Mouse (Mus musculus) liver, embryonic 14 days (tissue): ENCODE measurements around the gene Mark3. TPM values are rescaled to one million over a fixed set of nuclear protein-coding genes. Genes with fewer than 3 reads are reported as not detected.

ENCODE experiments used
- polyA plus RNA-seq: library from polyadenylated mRNA; depleted of rRNA; stranded (reverse); fragments of >200 nt; gene quantifications from 2 replicates; pipeline ENCODE4 v1.2.3, GENCODE M21; 2012; rRNA removed

Mark3 gene
- 22.5 and 26.2 TPM in 2 replicates for polyA plus RNA-seq

GRCm38 (mm10) chr12:111574074-111574886 is at the start of gene Mark3:
Mark3 (plus strand) TSS chr12:111574523.

GRCm38 (mm10) chr12:111537796-111538291 is 36.5 kb upstream of the Mark3 start, which contains the start of gene Eif5:
Eif5 (plus strand) TSS chr12:111538016.

GRCm38 (mm10) chr12:111672176-111672575 is 97.9 kb downstream of the Mark3 start, which contains the start of gene Ckb:
Ckb (minus strand) TSS chr12:111672338.

GRCm38 (mm10) chr12:111677882-111678669 is 103.8 kb downstream of the Mark3 start, which contains the start of gene Trmt61a:
Trmt61a (plus strand) TSS chr12:111678105.

Other genes with a start within 250 kb of the Mark3 start
- 20.9 and 22.2 TPM in 2 replicates for gene Cdc42bpb, start 196.8 kb upstream of the Mark3 start, polyA plus RNA-seq
- gene Lbhd2, start 167.7 kb upstream of the Mark3 start, polyA plus RNA-seq, result not detected in 2 replicates
- 18.2 and 19.2 TPM in 2 replicates for gene Exoc3l4, start 157.5 kb upstream of the Mark3 start, polyA plus RNA-seq
- gene Tnfaip2, start 132.1 kb upstream of the Mark3 start, polyA plus RNA-seq, result 47.4 and 57.5 TPM in 2 replicates
- gene Gm266, start 88.7 kb upstream of the Mark3 start, polyA plus RNA-seq, result 0.50 and 0.66 TPM in 2 replicates
- 118 and 139 TPM in 2 replicates for gene Eif5, start 36.5 kb upstream of the Mark3 start, polyA plus RNA-seq
- 22.5 and 26.7 TPM in 2 replicates for gene Ckb, start 97.8 kb downstream of the Mark3 start, polyA plus RNA-seq
- 15.6 and 17.6 TPM in 2 replicates for gene Trmt61a, start 103.6 kb downstream of the Mark3 start, polyA plus RNA-seq
- 9.9 and 10.7 TPM in 2 replicates for gene Bag5, start 138.7 kb downstream of the Mark3 start, polyA plus RNA-seq
- 13.8 and 14.2 TPM in 2 replicates for gene Apopt1, start 138.7 kb downstream of the Mark3 start, polyA plus RNA-seq
- 16.7 and 18.6 TPM in 2 replicates for gene Klc1, start 184.3 kb downstream of the Mark3 start, polyA plus RNA-seq
- gene Xrcc3, start 239.3 kb downstream of the Mark3 start, polyA plus RNA-seq, result 10.5 and 10.7 TPM in 2 replicates
- gene Zfyve21, start 239.6 kb downstream of the Mark3 start, polyA plus RNA-seq, result 35.2 and 41.7 TPM in 2 replicates